Mouse (Mus musculus) embryonic facial prominence, embryonic 12.5 days (tissue): ENCODE results near the gene Gucy2d. TPM values are rescaled to one million over a fixed set of nuclear protein-coding genes. Genes with fewer than 3 reads are reported as not detected.

Experiments
- ATAC-seq: fragments of 200-750 bp; cut with Nextera tagmentation; 2 replicates; pipeline ENCODE4 v1.8.0; 2017; ENCODE audit not compliant: insufficient number of reproducible peaks, insufficient read depth, low FRiP score, low TSS enrichment
- H3K27ac ChIP-seq: fragments of 300-500 bp; sonication (generic); 2 replicates; pipeline ENCODE4 v1.5.1; 2016; ENCODE audit warnings: mild to moderate bottlenecking
- H3K27me3 ChIP-seq: fragments of 300-500 bp; sonication (generic); 2 replicates; pipeline ENCODE4 v1.6.1; 2016; ENCODE audit warnings: mild to moderate bottlenecking, moderate library complexity
- H3K36me3 ChIP-seq: fragments of 300-500 bp; sonication (generic); 2 replicates; pipeline ENCODE4 v1.6.1; 2016; ENCODE audit warnings: mild to moderate bottlenecking
- H3K4me1 ChIP-seq: fragments of 300-500 bp; sonication (generic); 2 replicates; pipeline ENCODE4 v1.6.1; 2016
- H3K4me2 ChIP-seq: fragments of 300-500 bp; sonication (generic); replicated peaks from 2 replicates; pipeline ENCODE4 v1.6.1; 2016; ENCODE audit warnings: mild to moderate bottlenecking, moderate library complexity
- H3K4me3 ChIP-seq: fragments of 300-500 bp; sonication (generic); 2 replicates; pipeline ENCODE4 v1.5.1; 2016; ENCODE audit warnings: mild to moderate bottlenecking
- H3K9ac ChIP-seq: fragments of 300-500 bp; sonication (generic); 2 replicates; pipeline ENCODE4 v1.6.1; 2016; ENCODE audit warnings: mild to moderate bottlenecking, moderate library complexity
- H3K9me3 ChIP-seq: fragments of 300-500 bp; sonication (generic); 2 replicates; pipeline ENCODE4 v1.6.1; 2016; ENCODE audit warnings: mild to moderate bottlenecking, moderate library complexity
- WGBS: fragments of 180-500 bp; shearing (Covaris S2); methylation state at CpG from one replicate; pipeline ENCODE4 v1.1.7; 2016; 5-methylcytosine and 5-hydroxymethylcytosine counted together
- polyA plus RNA-seq: library from polyadenylated mRNA; unstranded; fragments of >200 nt; fragmentation: Nextera tagmentation; extraction: Ambion mirVana; gene quantifications from 2 replicates; pipeline ENCODE4 v1.2.1, GENCODE M21; 2016

The Gucy2d gene
- polyA plus RNA-seq, result 0.04 TPM in 1 of 2 replicates, not detected in the other

- H3K27ac ChIP-seq, result no peak within 1 kb of the TSS
- no peak within 1 kb of the TSS for H3K9ac ChIP-seq
- WGBS, result 53% methylated on average over 10 of the region's 10 CpGs
- no peaks in the 10 kb centered on the region for H3K9me3 ChIP-seq
- no peaks in the 10 kb centered on the region for H3K27me3 ChIP-seq
- H3K36me3 ChIP-seq, result no peaks in the 10 kb centered on the region
- no peak for ATAC-seq
- H3K4me2 ChIP-seq, result no peak within 1 kb of the TSS
- no peaks in the 10 kb centered on the region for H3K4me1 ChIP-seq
- no peak within 1 kb of the TSS for H3K4me3 ChIP-seq
Observed at GRCm38 (mm10) chr7:98439956-98440466, at the start of gene Gucy2d. TSS of gene Gucy2d (plus strand) at chr7:98440416.

- WGBS, result 79% methylated on average over 2 of the region's 2 CpGs
- no peaks in the 10 kb centered on the region for H3K27me3 ChIP-seq
- H3K27ac ChIP-seq, result no peak overlapping the region
- H3K9ac ChIP-seq, result no peak overlapping the region
- no peaks in the 10 kb centered on the region for H3K9me3 ChIP-seq
- H3K4me1 ChIP-seq, result 0 out of 2 replicates have a peak, but pooled peaks cover 4% of the 10 kb centered on the region
- no peaks in the 10 kb centered on the region for H3K36me3 ChIP-seq
- no peak for ATAC-seq
- H3K4me3 ChIP-seq, result no peak overlapping the region
- no peak overlapping the region for H3K4me2 ChIP-seq
Observed at GRCm38 (mm10) chr7:98390486-98390885, 49.7 kb upstream of the Gucy2d start.

DNA sequence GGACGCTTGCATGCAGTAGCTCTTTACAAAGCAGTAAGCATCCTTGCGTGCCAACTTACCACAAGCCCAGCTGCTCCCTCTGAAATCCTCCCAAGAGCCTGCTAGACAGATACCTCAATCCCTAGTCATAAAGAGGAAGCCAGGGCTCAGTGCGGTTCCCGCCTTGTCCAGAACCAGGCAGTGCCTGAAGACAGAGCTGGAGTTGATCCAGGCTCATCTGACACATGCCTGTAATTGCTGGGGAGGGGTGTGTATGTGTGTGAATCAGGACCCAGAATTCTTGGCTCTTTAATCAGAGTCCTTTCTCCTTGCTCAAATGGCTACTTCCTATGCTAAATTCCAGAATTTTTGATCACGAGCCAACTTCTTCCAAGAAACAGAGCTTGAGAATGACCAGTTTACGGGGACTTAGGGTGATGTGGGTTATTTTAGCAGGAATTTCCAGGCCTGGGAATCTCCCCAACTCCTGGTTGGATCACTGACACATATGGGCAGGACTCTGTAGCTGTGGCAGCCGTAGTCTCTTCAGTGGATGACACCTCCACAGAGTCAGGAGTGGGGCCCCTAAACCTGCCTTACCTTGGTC lies 48.8 kb upstream of the Gucy2d start:
- no peaks in the 10 kb centered on the region for H3K9me3 ChIP-seq
- no peaks in the 10 kb centered on the region for H3K36me3 ChIP-seq
- H3K27me3 ChIP-seq, result no peaks in the 10 kb centered on the region
- 0 out of 2 replicates have a peak, but pooled peaks cover 4% of the 10 kb centered on the region for H3K4me1 ChIP-seq
- H3K4me2 ChIP-seq, result no peak overlapping the region
- H3K9ac ChIP-seq, result no peak overlapping the region
- no peak for ATAC-seq
- H3K4me3 ChIP-seq, result no peak overlapping the region
- H3K27ac ChIP-seq, result no peak overlapping the region
- 82% methylated on average over 7 of the region's 7 CpGs for WGBS

DNA sequence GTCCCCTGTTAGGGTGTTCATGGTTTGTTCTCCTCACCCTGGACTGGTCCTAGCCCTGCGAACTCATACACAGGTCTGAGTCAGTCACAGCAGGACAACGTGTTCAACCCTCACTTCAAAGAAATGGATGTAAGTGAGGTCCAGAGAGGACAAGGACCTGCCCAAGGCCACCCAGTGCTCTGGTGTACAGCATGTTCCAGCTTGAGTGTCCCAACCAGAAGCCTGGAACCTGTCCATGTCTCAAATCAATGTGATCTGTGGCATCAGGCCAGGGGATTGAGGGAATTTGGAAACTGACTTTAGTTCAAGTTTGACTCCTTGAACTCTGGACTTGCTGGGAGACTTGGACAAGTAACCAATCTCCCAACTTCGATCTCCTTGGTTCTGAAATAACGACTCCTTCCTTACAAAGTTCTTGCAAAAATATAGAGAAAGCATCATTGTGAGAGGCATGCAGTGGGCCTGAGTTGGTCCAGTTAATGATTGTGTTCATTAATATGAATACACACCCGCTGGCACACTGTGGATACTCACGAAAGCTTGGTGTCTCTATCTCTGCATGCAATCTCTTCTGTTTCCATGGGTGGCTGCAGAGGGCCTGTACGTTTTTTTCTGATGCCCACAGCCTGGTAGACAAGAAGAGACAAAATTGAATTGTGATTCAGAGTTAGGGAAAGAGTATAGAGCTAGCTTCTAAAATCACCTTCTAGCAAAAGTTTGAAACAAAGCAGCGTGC lies 47.6 kb upstream of the Gucy2d start:
- no peak overlapping the region for H3K27ac ChIP-seq
- H3K36me3 ChIP-seq, result no peaks in the 10 kb centered on the region
- H3K4me1 ChIP-seq, result 0 out of 2 replicates have a peak, but pooled peaks cover 4% of the 10 kb centered on the region
- no peaks in the 10 kb centered on the region for H3K9me3 ChIP-seq
- 86% methylated on average over 8 of the region's 8 CpGs for WGBS
- H3K27me3 ChIP-seq, result no peaks in the 10 kb centered on the region
- ATAC-seq, result no peak
- no peak overlapping the region for H3K4me2 ChIP-seq
- H3K4me3 ChIP-seq, result no peak overlapping the region
- no peak overlapping the region for H3K9ac ChIP-seq

DNA sequence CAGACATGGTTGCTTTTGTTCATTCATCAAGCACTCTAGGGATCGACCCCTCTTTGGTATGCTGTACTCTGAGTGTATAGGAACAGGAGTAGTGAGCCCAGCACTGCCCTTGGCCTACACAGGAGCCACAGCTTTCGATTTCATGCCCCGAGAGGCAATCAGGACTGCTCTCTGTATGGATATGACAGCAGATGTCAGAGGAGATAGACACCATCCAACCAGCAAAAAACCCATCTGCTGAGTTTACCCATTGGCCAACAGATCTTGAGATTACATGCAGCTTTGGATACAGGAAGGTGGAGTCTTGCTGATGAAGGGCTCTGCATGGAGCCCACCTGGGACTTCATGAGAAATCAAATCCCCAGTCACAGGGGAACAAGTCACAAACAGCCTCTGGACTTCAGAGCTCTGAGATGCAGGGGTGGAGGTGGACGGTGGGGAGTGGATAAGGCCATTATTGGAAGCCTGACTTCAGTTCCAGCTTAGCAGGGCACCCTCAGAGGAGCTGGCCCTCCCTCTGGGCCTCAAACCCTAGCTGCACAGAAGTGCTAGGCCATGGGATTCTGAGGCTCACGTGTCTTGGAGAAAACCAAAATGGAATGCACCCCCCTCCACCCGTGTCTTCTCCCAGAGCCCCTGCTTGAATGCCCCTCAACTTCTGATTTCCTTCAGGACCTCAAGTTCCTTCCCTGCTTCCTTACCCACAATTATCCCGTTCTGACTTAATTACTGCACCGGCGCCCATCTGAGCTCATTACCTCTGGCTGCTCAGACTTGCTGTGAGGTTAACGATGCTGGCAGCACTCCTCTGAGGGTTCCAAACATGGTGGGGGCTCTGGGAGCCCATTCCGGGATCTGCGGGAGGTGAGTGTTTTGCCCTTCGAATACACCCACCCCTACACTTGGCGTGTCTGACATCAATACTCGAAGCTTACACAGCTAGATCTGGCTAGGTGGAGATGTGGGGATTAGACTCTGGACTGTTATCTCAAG lies 37.3 kb upstream of the Gucy2d start:
- ATAC-seq, result no peak
- Histone ChIP-seq H3K36me3 (no peaks in the 10 kb centered on the region), H3K27ac (no peak overlapping the region), H3K9ac (no peak overlapping the region), H3K9me3 (0 out of 2 replicates have a peak, but pooled peaks cover 5% of the 10 kb centered on the region), H3K4me1 (peaks cover 4% of the 10 kb centered on the region), H3K4me2 (no peak overlapping the region), H3K27me3 (no peaks in the 10 kb centered on the region), H3K4me3 (no peak overlapping the region)
- WGBS, result 51% methylated on average over 15 of the region's 15 CpGs

DNA sequence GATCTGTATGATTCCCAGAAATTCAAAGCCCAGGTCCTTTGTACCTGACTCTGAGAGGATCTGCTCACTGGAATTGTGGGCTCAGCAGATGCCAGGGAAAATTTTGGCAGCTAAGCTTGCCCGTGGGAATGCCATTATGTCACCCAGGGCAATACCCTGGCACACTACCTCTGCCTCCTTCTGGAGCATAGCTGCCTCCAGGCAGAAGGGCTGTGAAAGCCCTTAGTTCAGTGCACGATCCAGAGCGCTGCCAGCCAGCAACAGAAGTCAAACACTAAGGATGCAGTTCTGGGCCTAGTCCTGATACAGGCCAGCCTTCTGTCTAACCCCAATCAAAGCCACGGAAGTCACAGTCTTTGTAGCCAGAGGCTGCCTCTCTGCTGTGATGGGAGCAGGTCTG lies 36.2 kb upstream of the Gucy2d start:
- Histone ChIP-seq H3K36me3 (no peaks in the 10 kb centered on the region), H3K4me3 (no peak overlapping the region), H3K27ac (no peak overlapping the region), H3K4me2 (no peak overlapping the region), H3K27me3 (no peaks in the 10 kb centered on the region), H3K9ac (no peak overlapping the region), H3K4me1 (peaks cover 4% of the 10 kb centered on the region), H3K9me3 (0 out of 2 replicates have a peak, but pooled peaks cover 5% of the 10 kb centered on the region)
- 35% methylated on average over 4 of the region's 4 CpGs for WGBS
- ATAC-seq, result no peak

- WGBS, result 85% methylated on average over 5 of the region's 5 CpGs
- Histone ChIP-seq H3K36me3 (no peaks in the 10 kb centered on the region), H3K27ac (no peak overlapping the region), H3K9ac (no peak overlapping the region), H3K9me3 (no peaks in the 10 kb centered on the region), H3K4me3 (no peak overlapping the region), H3K4me1 (peaks cover 3% of the 10 kb centered on the region), H3K27me3 (no peaks in the 10 kb centered on the region), H3K4me2 (no peak overlapping the region)
- ATAC-seq, result no peak
Observed at GRCm38 (mm10) chr7:98407615-98408014, 32.6 kb upstream of the Gucy2d start.

DNA sequence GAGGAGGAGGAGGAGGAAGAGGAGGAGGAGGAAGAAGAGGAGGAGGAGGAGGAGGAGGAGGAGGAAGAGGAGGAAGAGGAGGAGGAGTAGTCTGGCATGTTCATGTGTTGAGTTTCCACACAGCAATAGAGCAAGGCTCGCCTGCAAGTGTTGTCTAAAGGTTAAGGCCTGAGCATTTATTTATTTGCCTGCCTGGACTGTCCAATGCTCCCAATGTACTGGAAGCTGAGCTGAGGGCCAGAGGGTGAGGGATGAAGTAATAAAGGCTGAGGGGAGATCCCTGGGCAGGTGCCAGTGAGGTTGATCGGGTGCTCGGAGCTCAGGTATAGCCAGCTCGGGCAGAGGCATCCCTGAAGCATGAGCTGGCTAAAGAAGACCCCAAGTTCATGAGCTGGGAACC lies 27.1 kb upstream of the Gucy2d start:
- no peak for ATAC-seq
- H3K27me3 ChIP-seq, result no peaks in the 10 kb centered on the region
- no peak overlapping the region for H3K4me2 ChIP-seq
- H3K4me1 ChIP-seq, result peaks cover 7% of the 10 kb centered on the region; the same call in 1 of the 2 replicates
- H3K9ac ChIP-seq, result no peak overlapping the region
- no peaks in the 10 kb centered on the region for H3K9me3 ChIP-seq
- no peaks in the 10 kb centered on the region for H3K36me3 ChIP-seq
- 82% methylated on average over 4 of the region's 4 CpGs for WGBS
- H3K27ac ChIP-seq, result no peak overlapping the region
- no peak overlapping the region for H3K4me3 ChIP-seq

- H3K4me2 ChIP-seq, result no peak overlapping the region
Observed at GRCm38 (mm10) chr7:98415550-98415949, 24.7 kb upstream of the Gucy2d start.

DNA sequence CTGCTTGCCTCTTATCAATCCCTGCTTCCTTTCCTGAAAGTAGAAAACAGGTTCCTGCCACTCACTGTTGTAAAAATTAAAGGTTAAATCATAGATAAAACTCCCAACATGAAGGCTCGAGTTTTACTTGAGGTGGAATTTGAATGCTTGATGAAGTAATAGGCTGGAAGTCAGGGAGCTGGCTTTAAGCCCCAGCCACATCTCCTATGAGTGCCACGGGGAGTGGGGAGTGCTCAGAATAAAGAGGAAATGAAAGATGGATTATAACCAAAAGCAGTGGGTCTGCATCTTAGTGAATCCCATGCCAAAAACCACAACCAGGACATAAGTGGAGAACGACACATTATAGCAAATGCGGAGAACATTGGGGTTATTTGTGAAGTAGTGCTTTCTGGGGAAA lies 24.2 kb upstream of the Gucy2d start:
- Histone ChIP-seq H3K4me3 (no peak overlapping the region), H3K36me3 (no peaks in the 10 kb centered on the region), H3K9me3 (no peaks in the 10 kb centered on the region), H3K4me1 (peaks cover 7% of the 10 kb centered on the region; the same call in 1 of the 2 replicates), H3K27ac (peak overlapping the region; percentile 24; the same call in 1 of the 2 replicates), H3K27me3 (no peaks in the 10 kb centered on the region), H3K4me2 (no peak overlapping the region), H3K9ac (no peak overlapping the region)
- no peak for ATAC-seq
- 59% methylated on average over 4 of the region's 4 CpGs for WGBS

More at GRCm38 (mm10) chr7:98415550-98415949, 24.7 kb upstream of the Gucy2d start:
- Histone ChIP-seq H3K27ac (peak overlapping the region; percentile 24), H3K4me1 (peaks cover 7% of the 10 kb centered on the region; the same call in 1 of the 2 replicates), H3K4me3 (no peak overlapping the region), H3K9ac (no peak overlapping the region), H3K36me3 (no peaks in the 10 kb centered on the region), H3K27me3 (no peaks in the 10 kb centered on the region), H3K9me3 (no peaks in the 10 kb centered on the region)
- WGBS, result 16% methylated on average over 3 of the region's 3 CpGs
- ATAC-seq, result no peak
